In the genomic region with DNA sequence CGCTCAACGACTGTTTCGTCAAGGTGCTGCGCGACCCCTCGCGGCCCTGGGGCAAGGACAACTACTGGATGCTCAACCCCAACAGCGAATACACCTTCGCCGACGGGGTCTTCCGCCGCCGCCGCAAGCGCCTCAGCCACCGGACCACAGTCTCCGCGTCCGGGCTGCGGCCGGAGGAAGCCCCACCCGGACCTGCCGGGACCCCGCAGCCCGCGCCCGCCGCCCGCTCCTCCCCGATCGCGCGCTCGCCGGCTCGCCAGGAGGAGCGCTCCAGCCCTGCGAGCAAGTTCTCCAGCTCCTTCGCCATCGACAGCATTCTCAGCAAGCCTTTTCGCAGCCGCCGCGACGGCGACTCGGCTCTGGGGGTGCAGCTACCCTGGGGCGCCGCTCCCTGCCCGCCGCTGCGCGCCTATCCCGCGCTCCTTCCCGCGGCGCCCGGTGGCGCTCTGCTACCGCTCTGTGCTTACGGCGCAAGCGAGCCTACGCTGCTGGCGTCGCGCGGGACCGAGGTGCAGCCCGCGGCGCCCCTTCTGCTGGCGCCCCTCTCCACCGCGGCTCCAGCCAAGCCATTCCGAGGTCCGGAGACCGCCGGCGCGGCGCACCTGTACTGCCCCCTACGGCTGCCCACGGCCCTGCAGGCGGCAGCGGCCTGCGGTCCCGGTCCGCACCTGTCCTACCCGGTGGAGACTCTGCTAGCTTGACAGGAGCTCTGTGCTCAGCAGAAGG, we compare ENCODE assay signal across 7 mouse cellular contexts. TPM values are rescaled to one million over a fixed set of nuclear protein-coding genes. Genes with fewer than 3 reads are reported as not detected.
DNase-seq lines count a peak whose midpoint lies in the region; ATAC-seq lines count a peak whose summit lies in the region.

No protein-coding gene starts in this region.

- H3K9me3 ChIP-seq in hindbrain, embryonic 16.5 days (ENCODE audit: control insufficient read depth, low read length), result no peaks in the 10 kb centered on the region

- peak; percentile 70 for ATAC-seq in hindbrain, embryonic 16.5 days
- ATAC-seq in megakaryocyte progenitor cell, adult 5-6 weeks (replicated peaks; ENCODE audit: poor library complexity), result peak; percentile 64

- intact Hi-C loops in left cerebral cortex, postnatal 4 days (cut with DNase I), result loop anchor here (5.0 kb wide), 1 partner anchor 53 kb away; no protein-coding TSS in a partner anchor

- H3K4me3 ChIP-seq in hindbrain, embryonic 16.5 days (ENCODE audit: low read length), result peak overlapping the region; percentile 61

- H3K27me3 ChIP-seq in hindbrain, embryonic 16.5 days (replicated peaks; ENCODE audit: control insufficient read depth, insufficient read depth, low read length), result peaks cover 69% of the 10 kb centered on the region

- DNase-seq in ZHBTc4 (ENCODE audit: low read depth, low spot score), result peak; percentile 88
- DNase-seq in cerebellum, adult 8-10 months, result peak; percentile 14
- peak; percentile 42 for DNase-seq in gastrocnemius, adult 18-20 months (ENCODE audit: low spot score)
- DNase-seq in left cerebral cortex, postnatal 4 days, result peak; percentile 59
- DNase-seq in spleen, adult 18-20 months, result peak; percentile 10 to 37

- no peak overlapping the region for H3K27ac ChIP-seq in hindbrain, embryonic 16.5 days (ENCODE audit: low read depth, low read length)

- WGBS in hindbrain, embryonic 16.5 days, result under 1% methylated on average over 77 of the region's 92 CpGs

- H3K4me2 ChIP-seq in hindbrain, embryonic 16.5 days (ENCODE audit: low read length), result peak overlapping the region; percentile 100

- peaks cover 27% of the 10 kb centered on the region for H3K4me1 ChIP-seq in hindbrain, embryonic 16.5 days (ENCODE audit: control insufficient read depth, insufficient read depth, low read depth, low read length)

- no peaks in the 10 kb centered on the region for H3K36me3 ChIP-seq in hindbrain, embryonic 16.5 days (ENCODE audit: control insufficient read depth, insufficient read depth, low read length)

- peak overlapping the region; percentile 35 for H3K9ac ChIP-seq in hindbrain, embryonic 16.5 days (ENCODE audit: low read depth, low read length)

RNA-seq across cellular contexts. Expression of gene A530084C06Rik, which starts 0.4 kb away (rescaled TPM):
- not detected for total RNA-seq in gastrocnemius, adult 18-20 months (2021)
- not detected in 2 replicates for polyA plus RNA-seq in hindbrain, embryonic 16.5 days (2015; fragmentation: Nextera tagmentation; extraction: Ambion mirVana)
- 1 to 10 TPM; 1.6 to 2.4 TPM for total RNA-seq in left cerebral cortex, postnatal 4 days (2021)
- total RNA-seq in megakaryocyte progenitor cell, adult 5-6 weeks (2015), result not detected in 2 replicates
- total RNA-seq in megakaryocyte progenitor cell, adult 5-6 weeks (2017), result not detected in 2 replicates

RNA-seq across cellular contexts. Expression of gene Foxq1, which starts 3.6 kb away (rescaled TPM):
- under 1 TPM; 0.05 to 0.07 TPM for total RNA-seq in gastrocnemius, adult 18-20 months (2021)
- polyA plus RNA-seq in hindbrain, embryonic 16.5 days (2015; fragmentation: Nextera tagmentation; extraction: Ambion mirVana), result 1.2 and 1.4 TPM in 2 replicates
- total RNA-seq in left cerebral cortex, postnatal 4 days (2021), result 1 to 10 TPM; 3.8 to 4.6 TPM
- total RNA-seq in megakaryocyte progenitor cell, adult 5-6 weeks (2015), result not detected in 2 replicates
- total RNA-seq in megakaryocyte progenitor cell, adult 5-6 weeks (2017), result 0.10 TPM in 1 of 2 replicates, not detected in the other

Comparison
In these comparisons a context has a peak if more than half of its experiments do, and no peak if none do; other contexts are left out.
1. DNase-seq: peak in every context shown above with its lines; median percentile 88 in ZHBTc4; 59 in left cerebral cortex, postnatal 4 days; 42 in gastrocnemius, adult 18-20 months; 24 in spleen, adult 18-20 months; 14 in cerebellum, adult 8-10 months.
2. RNA of gene Foxq1, which starts 3.6 kb away (total RNA-seq): 3.8 to 4.6 TPM in left cerebral cortex, postnatal 4 days; 0.05 to 0.07 TPM in gastrocnemius, adult 18-20 months and 0.10 TPM in megakaryocyte progenitor cell, adult 5-6 weeks; every median in the first group is over 4 times any median in the second.